ENCODE assay signal across 10 mouse cellular contexts in the genomic region with DNA sequence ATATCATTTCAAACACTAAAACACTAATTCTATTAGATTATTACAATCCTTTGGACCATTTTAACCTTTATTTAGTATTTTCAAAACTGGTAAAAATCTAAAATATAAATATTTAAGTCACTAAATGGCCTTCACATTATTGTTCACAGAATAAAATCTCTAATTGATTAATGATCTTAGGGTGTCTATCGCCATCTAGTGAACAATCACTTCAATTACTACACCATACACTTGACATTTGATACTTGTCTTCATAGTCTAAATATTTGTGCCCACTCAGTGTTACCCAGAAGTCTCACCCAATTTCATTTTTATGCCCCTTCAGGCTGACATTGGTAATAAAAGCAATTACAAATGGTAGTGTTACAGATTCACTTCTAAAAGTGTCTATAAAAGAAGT.
DNase-seq lines count a peak whose midpoint lies in the region; ATAC-seq lines count a peak whose summit lies in the region.
"Had no signal": no experiment of that assay in that cellular context is flagged by ENCODE, and none has a peak within 500 bp of the region (broad histone marks: within the 10 kb centered on the region; RNA-seq: fewer than 3 reads in every experiment).

No protein-coding gene starts in this region.

- no peaks in the 10 kb centered on the region for H3K9me3 ChIP-seq in embryonic facial prominence, embryonic 11.5 days (replicated peaks; ENCODE audit: control insufficient read depth, low read length)
- H3K9me3 ChIP-seq in embryonic facial prominence, embryonic 10.5 days: no peaks in the 10 kb centered on the region
- H3K9me3 ChIP-seq: lung, embryonic 15.5 days had no signal

- no peak overlapping the region for H3K27ac ChIP-seq in embryonic facial prominence, embryonic 11.5 days (replicated peaks; ENCODE audit: low read depth, low read length)
- no peak overlapping the region for H3K27ac ChIP-seq in embryonic facial prominence, embryonic 10.5 days (replicated peaks)
- H3K27ac ChIP-seq: lung, embryonic 15.5 days had no signal

- DNase-seq in embryonic facial prominence, embryonic 11.5 days (ENCODE audit: low spot score): peak; percentile 9
- DNase-seq in embryonic facial prominence, embryonic 10.5 days (ENCODE audit: low spot score): no peak
- DNase-seq in layer of hippocampus, adult 9-10 months (ENCODE audit: low spot score): peak; percentile 18
- no peak for DNase-seq in layer of hippocampus, postnatal 10 days (ENCODE audit: low spot score in 2 of 2)
- DNase-seq in CD4-positive, CD25-positive, alpha-beta regulatory T cell, adult 2 months (ENCODE audit: low read depth, low spot score): peak; percentile 28
- DNase-seq in left cerebral cortex, postnatal 25 days (ENCODE audit: low spot score in 2 of 2): no peak
- DNase-seq in thymus, postnatal 0 days (ENCODE audit: low spot score): no peak

- no peaks in the 10 kb centered on the region for H3K27me3 ChIP-seq in embryonic facial prominence, embryonic 11.5 days (ENCODE audit: control insufficient read depth, insufficient read depth, low read length)
- no peaks in the 10 kb centered on the region for H3K27me3 ChIP-seq in embryonic facial prominence, embryonic 10.5 days (replicated peaks; ENCODE audit: low read depth, poor library complexity, severe bottlenecking)
- H3K27me3 ChIP-seq: lung, embryonic 15.5 days had no signal

- no peak overlapping the region for H3K4me3 ChIP-seq in embryonic facial prominence, embryonic 11.5 days (ENCODE audit: low read depth, low read length)
- no peak overlapping the region for H3K4me3 ChIP-seq in embryonic facial prominence, embryonic 10.5 days
- H3K4me3 ChIP-seq: lung, embryonic 15.5 days had no signal

- no peak overlapping the region for H3K4me2 ChIP-seq in embryonic facial prominence, embryonic 11.5 days (ENCODE audit: low read depth, low read length)
- H3K4me2 ChIP-seq: heart, embryonic 11.5 days; lung, embryonic 15.5 days had no signal

- 36% methylated on average over 1 of the region's 1 CpGs for WGBS in embryonic facial prominence, embryonic 11.5 days
- WGBS in embryonic facial prominence, embryonic 10.5 days: 33% methylated on average over 1 of the region's 1 CpGs

- intact Hi-C loops in left cerebral cortex, postnatal 25 days (cut with DNase I): loop anchor here (10.0 kb wide), 2 partner anchors 252 to 492 kb away; no protein-coding TSS in a partner anchor

- H3K9ac ChIP-seq in embryonic facial prominence, embryonic 11.5 days (replicated peaks; ENCODE audit: low read length): no peak overlapping the region
- H3K9ac ChIP-seq: lung, embryonic 15.5 days had no signal

- no peaks in the 10 kb centered on the region for H3K36me3 ChIP-seq in embryonic facial prominence, embryonic 11.5 days (replicated peaks; ENCODE audit: control insufficient read depth, insufficient read depth, low read depth, low read length)
- H3K36me3 ChIP-seq in embryonic facial prominence, embryonic 10.5 days (replicated peaks): peaks cover 10% of the 10 kb centered on the region; the same call in 1 of the 2 replicates
- H3K36me3 ChIP-seq: lung, embryonic 15.5 days had no signal

- ATAC-seq in embryonic facial prominence, embryonic 11.5 days (replicated peaks; ENCODE audit: insufficient number of reproducible peaks, low FRiP score, low TSS enrichment, low read depth): no peak
- ATAC-seq in inflammation-experienced regulatory T-cells, adult 6 months: peak; percentile 65

- no peaks in the 10 kb centered on the region for H3K4me1 ChIP-seq in embryonic facial prominence, embryonic 11.5 days (ENCODE audit: control insufficient read depth, insufficient read depth, low read length)
- no peaks in the 10 kb centered on the region for H3K4me1 ChIP-seq in embryonic facial prominence, embryonic 10.5 days
- H3K4me1 ChIP-seq: lung, embryonic 15.5 days had no signal

Comparison
In these comparisons a context has a peak if more than half of its experiments do, and no peak if none do; other contexts are left out.
1. DNase-seq: peak in embryonic facial prominence, embryonic 11.5 days (single experiment), layer of hippocampus, adult 9-10 months (single experiment) and CD4-positive, CD25-positive, alpha-beta regulatory T cell, adult 2 months (single experiment); none in embryonic facial prominence, embryonic 10.5 days (single experiment), layer of hippocampus, postnatal 10 days (0 of 2), left cerebral cortex, postnatal 25 days (0 of 2) and thymus, postnatal 0 days (single experiment).